Mouse (Mus musculus) lung, adult 2 months (tissue): ENCODE data around the gene Gm8947.

Experiments
- CTCF ChIP-seq: fragments of 200-500 bp; IDR thresholded peaks from 2 replicates; pipeline ENCODE4 v1.5.1; 2011; ENCODE audit warnings: mild to moderate bottlenecking, low read length, control low read depth; ENCODE audit not compliant: insufficient read depth
- POLR2A ChIP-seq: fragments of 200-500 bp; IDR thresholded peaks from 2 replicates; pipeline ENCODE4 v1.6.1; 2011; ENCODE audit warnings: low read depth, mild to moderate bottlenecking, control low read depth, low read length, borderline replicate concordance; ENCODE audit errors: extremely low read depth

GRCm38 (mm10) chr1:151168637-151169036 is 23.5 kb upstream of the Gm8947 start:
- TF ChIP-seq CTCF (no peak), POLR2A (no peak)
